Mouse (Mus musculus) myocyte (in vitro differentiated cells): ENCODE data around the gene Traf5.

ENCODE experiments used
- MAX ChIP-seq: IDR thresholded peaks from one replicate; pipeline ENCODE4 v1.6.1; 2011; ENCODE audit warnings: low read depth, mild to moderate bottlenecking, control low read depth
- MYOD1 ChIP-seq, 3 experiments: IDR thresholded peaks; one replicate each; pipeline ENCODE4 v1.6.1; 2011; ENCODE audit warnings: control low read depth in 2 of 3, low read depth in 2 of 3, mild to moderate bottlenecking in 2 of 3, moderate library complexity in 1 of 3; ENCODE audit not compliant: insufficient read length in 2 of 3, control insufficient read depth in 1 of 3
- POLR2A ChIP-seq: IDR thresholded peaks from one replicate; pipeline ENCODE4 v1.6.1; 2011; ENCODE audit warnings: low read depth, mild to moderate bottlenecking, control low read depth, moderate library complexity; ENCODE audit not compliant: insufficient read length
- POLR2AphosphoS2 ChIP-seq: IDR thresholded peaks from one replicate; pipeline ENCODE4 v1.6.1; 2011; ENCODE audit warnings: low read depth, control low read depth; ENCODE audit not compliant: insufficient read length
- USF1 ChIP-seq: IDR thresholded peaks from one replicate; pipeline ENCODE4 v1.6.1; 2011; ENCODE audit warnings: low read depth, mild to moderate bottlenecking, control low read depth, moderate library complexity

- TF ChIP-seq POLR2A (no peak), MAX (no peak), USF1 (no peak), MYOD1 (IDR thresholded peaks at IDR 0.05; ENCODE audit: control insufficient read depth in 1 of 3, insufficient read length in 2 of 3, low read depth in 2 of 3) (no peak), POLR2AphosphoS2 (no peak)
Observed at GRCm38 (mm10) chr1:192053726-192054125, 38.6 kb downstream of the Traf5 start.
